Mouse (Mus musculus) T-helper 17 cell (primary cell): ENCODE measurements at regions not wholly inside any gene's neighbourhood (a gene's known extent, or its start where the extent isn't known, plus 50 kb on each side); places are given as distances from the start of the nearest gene placed in this dataset.

Source experiments
- in situ Hi-C, 2 experiments: fragments of 300-600 bp; cut with MboI, MseI; formaldehyde crosslinking; loops; 1 replicate in 1 of 2; 2 replicates in 1 of 2; pipeline ENCODE4 v1.15.1; 2025; ENCODE audit warnings: high pct_unique_total_duplicates in 2 of 2

DNA sequence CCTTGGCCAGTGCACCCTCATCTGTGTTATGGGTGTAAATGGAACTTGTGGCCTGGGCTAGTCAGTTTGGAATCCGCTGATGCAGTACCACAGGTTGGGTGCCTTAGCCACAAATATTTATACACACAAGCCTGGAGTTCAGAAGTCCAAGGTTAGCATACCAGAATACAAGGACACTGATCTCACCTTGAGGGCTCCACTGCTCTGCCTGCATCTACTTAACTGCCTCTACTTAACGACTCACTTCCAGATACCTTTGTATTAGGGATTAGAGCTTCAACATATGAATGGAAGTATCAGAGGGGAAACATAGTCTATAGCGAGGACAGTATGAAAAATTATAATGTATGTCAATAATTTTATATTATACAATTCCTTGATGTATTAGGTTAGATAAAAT lies 57.5 kb downstream of the Tmem174 start:
- in situ Hi-C loops, result no loop called here

DNA sequence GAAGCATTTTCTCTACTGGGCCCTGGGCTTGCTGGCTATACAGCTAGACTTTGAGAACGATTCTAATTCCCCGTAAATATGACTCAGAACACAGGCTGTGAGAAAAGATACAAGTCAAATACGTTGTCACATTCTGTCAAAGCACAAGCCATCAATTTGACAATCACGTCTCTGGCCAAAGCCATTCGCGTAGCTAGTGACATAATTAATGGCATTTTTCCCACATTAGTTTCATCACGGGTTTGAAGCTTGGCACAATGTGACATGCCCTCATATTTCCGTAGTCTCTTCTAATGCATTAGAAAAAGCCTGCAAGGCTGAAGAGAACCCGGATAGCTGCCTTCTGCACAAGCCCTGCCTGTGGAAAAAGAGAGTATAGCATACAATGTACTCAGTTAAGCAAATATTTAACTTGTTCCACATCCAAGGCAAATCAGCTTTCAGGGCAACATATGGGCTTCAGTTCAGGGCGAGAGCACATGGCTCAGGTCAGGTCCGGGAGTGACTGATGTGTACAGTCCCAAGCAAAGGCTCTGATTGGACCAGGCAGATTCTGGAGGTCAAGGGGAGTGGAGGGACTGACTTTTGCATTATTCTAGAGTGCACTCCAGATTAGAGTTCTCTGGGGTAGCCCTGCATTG lies 58.7 kb downstream of the Tmem174 start:
- in situ Hi-C loops, result no loop called here

DNA sequence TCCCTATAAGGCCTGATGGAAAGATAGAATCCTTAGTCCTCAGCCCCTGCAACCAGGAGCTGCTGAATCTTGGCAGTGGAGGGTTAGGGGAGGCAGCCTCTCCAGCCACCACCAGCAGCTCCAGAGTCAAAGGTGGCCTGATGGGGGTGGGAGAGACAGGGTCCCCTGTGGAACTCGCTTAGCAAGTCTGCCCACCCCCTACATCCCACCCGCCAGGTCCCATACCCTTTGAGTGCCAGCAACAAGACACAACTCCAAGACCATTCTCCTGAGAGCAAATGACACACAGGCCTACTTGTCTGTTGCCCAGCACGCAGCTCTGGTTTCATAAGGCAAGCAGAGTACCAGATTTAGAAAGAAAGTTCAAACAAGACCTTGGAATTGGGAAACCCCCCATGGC lies 61.1 kb downstream of the Tmem174 start:
- in situ Hi-C loops, result no loop called here

GRCm38 (mm10) chr13:98574057-98574323 lies 63.2 kb downstream of the Tmem174 start:
- in situ Hi-C loops, result no loop called here

- in situ Hi-C loops, result no loop called here
Measured at GRCm38 (mm10) chr13:98573261-98574056, 63.8 kb downstream of the Tmem174 start.

DNA sequence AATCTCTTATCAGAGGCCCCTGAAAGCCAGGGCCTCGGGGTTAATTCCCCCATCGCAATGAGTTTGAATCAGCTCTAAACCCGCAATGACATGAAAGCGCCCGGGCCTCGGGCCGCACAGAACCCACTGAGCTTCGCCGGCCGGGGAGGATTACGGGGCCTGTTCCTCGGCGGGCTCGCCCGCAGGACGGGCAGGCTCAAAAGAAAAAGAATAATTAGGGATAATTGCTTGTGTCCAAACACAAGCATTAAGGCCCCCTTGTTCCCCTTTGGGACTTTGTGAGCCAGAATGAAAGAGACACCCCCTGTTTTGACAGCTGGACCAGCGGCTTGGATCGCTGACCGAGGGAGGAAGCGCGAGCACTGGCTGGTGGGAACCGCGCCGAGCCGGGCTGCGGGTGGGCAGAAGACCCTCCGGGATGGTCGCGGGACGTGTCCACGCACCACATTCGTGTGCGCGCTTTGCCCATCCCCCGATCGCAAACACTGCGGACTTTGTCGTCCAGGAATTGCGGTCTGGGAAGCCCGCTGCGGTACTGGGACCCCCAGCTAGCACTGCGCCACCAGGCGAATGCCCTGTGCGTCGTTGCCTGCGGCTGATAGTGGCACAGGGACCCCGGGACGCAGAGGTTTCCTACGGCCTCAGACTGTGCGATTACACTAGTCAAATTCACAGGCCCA lies 64.5 kb downstream of the Tmem174 start:
- in situ Hi-C loops, result no loop called here

DNA sequence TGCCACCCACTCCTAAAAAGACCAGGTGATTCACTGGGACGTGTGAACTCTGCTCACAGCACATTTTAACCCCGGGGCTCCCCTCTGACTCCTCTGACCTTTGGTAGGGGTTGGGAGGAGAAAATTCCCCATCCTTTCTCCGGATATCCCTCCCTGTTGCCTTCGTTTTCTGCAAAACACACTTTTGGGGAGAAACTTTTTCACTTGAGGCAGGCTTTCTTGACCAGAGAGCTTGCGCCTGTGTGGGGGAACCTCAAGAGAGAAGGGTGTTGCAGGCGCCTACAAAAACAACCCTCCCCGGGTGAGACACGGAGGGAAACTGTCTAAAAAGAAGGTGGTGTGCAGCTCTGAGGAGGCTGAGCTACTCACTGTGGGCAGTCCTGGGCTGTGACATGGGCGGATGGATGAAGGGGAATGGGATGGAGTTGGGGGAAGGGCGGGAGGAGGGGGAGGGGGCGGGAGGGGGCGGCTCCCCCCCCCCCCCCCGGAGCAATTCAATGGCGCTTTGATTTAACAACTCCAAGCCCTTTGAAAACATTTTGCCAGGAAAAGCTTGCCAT lies 65.1 kb downstream of the Tmem174 start:
- in situ Hi-C loops, result no loop called here

DNA sequence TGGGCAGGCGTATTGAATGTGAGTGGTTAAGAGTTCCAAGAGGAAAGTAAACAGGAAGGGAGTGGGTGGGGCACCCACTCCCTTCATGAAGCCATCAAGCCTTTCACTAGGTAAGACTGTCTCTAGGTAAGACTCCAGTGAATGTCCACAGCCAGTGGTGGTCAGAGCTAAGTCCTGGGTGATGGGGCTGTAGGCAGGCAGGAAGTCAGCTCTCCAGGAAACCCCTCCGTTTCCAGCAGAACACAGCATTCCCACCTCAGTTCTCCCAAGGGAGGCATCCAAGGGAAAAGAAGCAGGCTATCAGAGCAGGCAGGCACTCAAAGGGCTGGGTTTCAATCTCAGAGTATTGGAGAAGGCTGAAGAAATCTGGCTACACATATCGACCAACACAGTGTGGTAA lies 66.2 kb downstream of the Tmem174 start:
- in situ Hi-C loops, result no loop called here

GRCm38 (mm10) chr13:98555693-98556092 lies 63.9 kb upstream of the Gm10320 start:
- in situ Hi-C loops, result no loop called here

- in situ Hi-C loops, result no loop called here
Measured at GRCm38 (mm10) chr13:98551471-98552020, 59.7 kb upstream of the Gm10320 start.

DNA sequence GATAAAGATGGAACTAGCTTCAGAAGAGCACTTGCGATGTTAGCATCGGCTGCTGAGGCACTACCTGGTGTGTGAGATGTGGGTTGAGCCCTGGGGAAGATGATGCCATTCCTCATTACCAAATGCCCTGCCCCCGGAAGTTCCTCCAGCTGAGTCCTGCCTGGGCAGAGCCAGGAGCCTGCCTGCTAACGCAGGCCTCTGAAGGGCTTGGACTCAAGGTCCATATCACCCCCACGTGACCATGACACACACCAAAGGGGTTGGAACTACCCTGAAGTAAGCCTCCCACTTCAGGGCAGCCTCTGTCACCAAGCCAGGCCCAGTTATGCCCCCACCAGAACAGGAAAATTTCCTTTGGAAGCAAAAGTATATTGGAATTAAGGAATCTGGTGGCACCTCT lies 55.4 kb upstream of the Gm10320 start:
- in situ Hi-C loops, result loop anchor here in 1 of 2 experiments (10.0 kb wide), 1 partner anchor 392 kb away; no protein-coding TSS in a partner anchor

DNA sequence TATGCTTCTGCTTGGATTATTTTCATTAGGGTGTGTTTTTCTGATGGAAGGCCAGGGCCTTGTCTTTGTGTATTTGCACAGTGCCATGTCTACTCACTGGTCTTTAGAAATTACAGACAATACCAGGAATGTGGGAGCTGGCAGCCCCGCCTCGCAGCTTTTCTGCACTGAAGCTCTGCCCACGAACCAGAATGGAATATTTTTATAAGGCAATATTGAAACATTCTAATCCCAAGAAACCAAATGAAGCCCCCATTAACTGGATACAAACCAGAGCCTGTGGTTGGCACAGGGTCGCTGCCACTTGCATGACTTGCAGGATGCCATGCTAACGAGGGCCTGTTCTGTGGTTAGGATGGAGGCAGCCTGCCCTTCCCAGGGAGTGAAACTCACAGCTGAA lies 54.3 kb upstream of the Gm10320 start:
- in situ Hi-C loops, result loop anchor here in 1 of 2 experiments (10.0 kb wide), 1 partner anchor 391 kb away; no protein-coding TSS in a partner anchor

DNA sequence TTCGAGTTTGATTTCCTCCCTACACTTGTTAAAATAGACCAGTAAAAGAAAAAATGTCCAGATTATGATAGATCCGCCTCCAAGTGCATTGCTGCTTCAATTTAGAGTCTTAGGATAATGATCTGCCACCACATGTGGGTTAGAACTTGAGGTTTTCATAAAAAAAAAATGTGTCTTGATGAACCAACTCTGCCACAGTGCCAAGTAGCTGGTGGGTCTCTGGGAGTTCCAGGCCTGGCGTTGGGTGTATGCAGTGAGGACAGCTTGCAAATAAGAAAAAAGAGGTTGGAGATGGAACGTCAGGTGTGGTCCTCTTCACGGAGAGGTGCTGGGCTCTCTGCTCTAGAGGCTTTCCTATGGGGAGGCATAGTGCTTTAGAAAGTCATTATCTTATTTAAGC lies 53.6 kb upstream of the Gm10320 start:
- in situ Hi-C loops, result loop anchor here in 1 of 2 experiments (10.0 kb wide), 1 partner anchor 391 kb away; no protein-coding TSS in a partner anchor

DNA sequence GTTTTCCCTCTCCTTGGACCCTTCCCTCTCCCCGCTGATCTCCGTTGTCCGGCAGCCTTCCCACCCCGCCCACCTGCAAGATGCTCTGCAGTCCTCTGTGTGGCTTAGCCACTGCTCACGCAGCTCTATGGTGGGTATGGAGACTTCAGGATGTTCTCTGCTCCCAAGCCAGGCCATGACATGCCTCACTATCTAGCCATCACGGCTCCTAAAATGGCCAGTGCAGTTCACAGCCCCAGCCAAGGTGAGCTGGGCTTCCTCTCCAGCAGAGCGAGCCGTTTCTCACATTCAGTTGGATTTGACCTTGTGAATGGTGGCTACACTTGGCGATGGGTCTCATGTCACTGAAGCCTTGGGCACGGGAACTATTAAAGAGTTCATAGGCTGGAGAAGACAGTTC lies 52.2 kb upstream of the Gm10320 start:
- in situ Hi-C loops, result loop anchor here in 1 of 2 experiments (10.0 kb wide), 1 partner anchor 389 kb away; no protein-coding TSS in a partner anchor
